Comparison of ENCODE assay signal across 8 mouse cellular contexts in the genomic region with DNA sequence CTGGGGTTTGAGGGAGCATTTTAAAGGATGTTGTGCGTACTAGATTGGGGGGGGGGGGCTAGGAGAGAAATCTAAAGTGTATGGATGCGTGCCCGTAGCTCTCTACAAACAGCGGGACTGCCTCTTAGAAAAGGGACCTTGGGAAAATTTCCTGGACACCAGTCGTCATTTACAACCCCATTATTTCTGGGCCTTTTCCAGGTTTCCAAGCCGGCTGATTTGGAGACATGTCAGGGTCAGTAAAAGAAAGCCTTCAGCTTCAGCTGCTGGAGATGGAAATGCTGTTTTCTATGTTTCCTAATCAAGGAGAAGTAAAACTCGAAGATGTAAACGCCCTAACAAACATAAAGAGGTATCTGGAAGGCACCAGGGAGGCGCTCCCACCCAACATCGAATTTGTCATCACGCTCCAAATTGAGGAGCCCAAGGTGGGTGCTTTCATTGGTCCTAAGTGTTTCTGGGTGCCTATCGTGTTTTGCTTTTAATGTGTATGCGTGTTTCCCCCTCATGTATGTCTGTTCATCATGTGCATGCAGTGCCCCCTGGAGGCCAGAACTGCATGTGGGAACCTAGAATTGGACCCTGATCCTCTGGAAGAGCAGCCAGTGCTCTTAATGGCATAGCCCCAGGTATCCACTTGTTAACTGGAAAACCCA. TPM values are rescaled to one million over a fixed set of nuclear protein-coding genes. Genes with fewer than 3 reads are reported as not detected.
A peak's percentile ranks its signal among the peaks of the same experiment; 100 is the strongest.
DNase-seq lines count a peak whose midpoint lies in the region; ATAC-seq and TF ChIP-seq lines count a peak whose summit lies in the region.

No protein-coding gene starts in this region.

- peak overlapping the region; percentile 84; the same call in 1 of the 2 replicates for H3K9ac ChIP-seq in heart, embryonic 15.5 days
- peak overlapping the region; percentile 70; the same call in 1 of the 2 replicates for H3K9ac ChIP-seq in liver, embryonic 13.5 days
- no peak overlapping the region for H3K9ac ChIP-seq in stomach, embryonic 14.5 days (replicated peaks; ENCODE audit: low read depth, low read length)

- peak; percentile 89 for DNase-seq in brain, embryonic 14.5 days (ENCODE audit: low read depth)
- peak; percentile 79 for DNase-seq in forebrain, embryonic 10.5 days (ENCODE audit: extremely low spot score, low spot score)
- DNase-seq in kidney, postnatal 14 days: peak; percentile 85
- DNase-seq in liver, embryonic 13.5 days: peak; percentile 70
- DNase-seq in natural killer cell, adult 2 months (ENCODE audit: low spot score in 2 of 2): peak; percentile 81 to 87

- no peak overlapping the region for H3K27ac ChIP-seq in forebrain, embryonic 10.5 days
- no peak overlapping the region for H3K27ac ChIP-seq in heart, embryonic 15.5 days
- no peak overlapping the region for H3K27ac ChIP-seq in liver, embryonic 13.5 days
- H3K27ac ChIP-seq in stomach, embryonic 14.5 days (ENCODE audit: low read length): no peak overlapping the region

- H3K36me3 ChIP-seq in forebrain, embryonic 10.5 days (replicated peaks): peaks cover 14% of the 10 kb centered on the region
- H3K36me3 ChIP-seq in heart, embryonic 15.5 days: no peaks in the 10 kb centered on the region; the same call in 1 of the 2 replicates
- H3K36me3 ChIP-seq in liver, embryonic 13.5 days: peaks cover 11% of the 10 kb centered on the region; the same call in 1 of the 2 replicates
- H3K36me3 ChIP-seq in stomach, embryonic 14.5 days (ENCODE audit: control insufficient read depth, insufficient read depth, low read length): peaks cover 13% of the 10 kb centered on the region; the same call in 1 of the 2 replicates

- H3K4me1 ChIP-seq in forebrain, embryonic 10.5 days: peaks cover 35% of the 10 kb centered on the region
- peaks cover 21% of the 10 kb centered on the region for H3K4me1 ChIP-seq in heart, embryonic 15.5 days (replicated peaks)
- H3K4me1 ChIP-seq in liver, embryonic 13.5 days (replicated peaks): peaks cover 28% of the 10 kb centered on the region
- H3K4me1 ChIP-seq in stomach, embryonic 14.5 days (ENCODE audit: control insufficient read depth, insufficient read depth, low read length): peaks cover 7% of the 10 kb centered on the region; the same call in 1 of the 2 replicates

- H3K27me3 ChIP-seq in forebrain, embryonic 10.5 days (ENCODE audit: poor library complexity, severe bottlenecking): no peaks in the 10 kb centered on the region
- no peaks in the 10 kb centered on the region for H3K27me3 ChIP-seq in heart, embryonic 15.5 days
- no peaks in the 10 kb centered on the region for H3K27me3 ChIP-seq in liver, embryonic 13.5 days
- no peaks in the 10 kb centered on the region for H3K27me3 ChIP-seq in stomach, embryonic 14.5 days (ENCODE audit: control insufficient read depth, insufficient read depth, low read length)

- TF ChIP-seq CTCF in brain, embryonic 14.5 days (IDR thresholded peaks at IDR 0.05; ENCODE audit: borderline replicate concordance, extremely low read depth, insufficient read depth, insufficient read length): peak; percentile 76; the same call in 1 of the 2 replicates

- H3K4me3 ChIP-seq in forebrain, embryonic 10.5 days: peak overlapping the region; percentile 74
- peak overlapping the region; percentile 89 for H3K4me3 ChIP-seq in heart, embryonic 15.5 days
- peak overlapping the region; percentile 74 for H3K4me3 ChIP-seq in liver, embryonic 13.5 days (replicated peaks)
- H3K4me3 ChIP-seq in stomach, embryonic 14.5 days (ENCODE audit: low read depth, low read length): peak overlapping the region; percentile 68

- peak; percentile 60 for ATAC-seq in CD4-positive, CD25-positive, alpha-beta regulatory T cell, adult 4 months
- ATAC-seq in heart, embryonic 15.5 days (replicated peaks; ENCODE audit: insufficient number of reproducible peaks, insufficient read depth, low FRiP score, low read depth): no peak
- 0 out of 2 replicates have a peak, but pooled peaks have one; percentile 17 for ATAC-seq in liver, embryonic 13.5 days (ENCODE audit: low read depth)
- ATAC-seq in stomach, embryonic 14.5 days (ENCODE audit: insufficient number of reproducible peaks, insufficient read depth, low FRiP score, low read depth): no peak

- WGBS in forebrain, embryonic 10.5 days: 9% methylated on average over 13 of the region's 13 CpGs
- WGBS in heart, embryonic 15.5 days: 11% methylated on average over 13 of the region's 13 CpGs
- 6% methylated on average over 13 of the region's 13 CpGs for whole genome bisulfite sequencing in liver, embryonic 13.5 days (ENCODE audit: insufficient replicate concordance)
- 6% methylated on average over 13 of the region's 13 CpGs for WGBS in stomach, embryonic 14.5 days

- H3K9me3 ChIP-seq in forebrain, embryonic 10.5 days: no peaks in the 10 kb centered on the region
- no peaks in the 10 kb centered on the region for H3K9me3 ChIP-seq in heart, embryonic 15.5 days (replicated peaks)
- H3K9me3 ChIP-seq in liver, embryonic 13.5 days (replicated peaks): no peaks in the 10 kb centered on the region
- H3K9me3 ChIP-seq in stomach, embryonic 14.5 days (ENCODE audit: control insufficient read depth, low read depth, low read length): no peaks in the 10 kb centered on the region

- peak overlapping the region; percentile 100 for H3K4me2 ChIP-seq in heart, embryonic 15.5 days
- peak overlapping the region; percentile 100 for H3K4me2 ChIP-seq in liver, embryonic 13.5 days
- peak overlapping the region; percentile 91 for H3K4me2 ChIP-seq in stomach, embryonic 14.5 days (replicated peaks; ENCODE audit: low read depth, low read length)

- no peak for TF ChIP-seq POLR2A in brain, embryonic 14.5 days (IDR thresholded peaks at IDR 0.05; ENCODE audit: borderline replicate concordance, extremely low read depth, insufficient read depth, insufficient read length, poor library complexity, severe bottlenecking)

RNA-seq across cellular contexts. Expression of a gene that starts 1.0 kb away (rescaled TPM):
- polyA plus RNA-seq in CD4-positive, CD25-positive, alpha-beta regulatory T cell, adult 4 months (2017; shearing (Covaris generic)): 1 to 10 TPM; 4.6 to 5.5 TPM
- 5.5 and 6.5 TPM in 2 replicates for polyA plus RNA-seq in brain, embryonic 14.5 days (2012; rRNA removed)
- 3.9 and 4.1 TPM in 2 replicates for polyA plus RNA-seq in forebrain, embryonic 10.5 days (2016; fragmentation: Nextera tagmentation; extraction: Ambion mirVana)
- 3.6 and 3.7 TPM in 2 replicates for polyA plus RNA-seq in heart, embryonic 15.5 days (2015; fragmentation: Nextera tagmentation; extraction: Ambion mirVana)
- polyA plus RNA-seq in liver, embryonic 13.5 days (2015; fragmentation: Nextera tagmentation; extraction: Ambion mirVana): 0.80 and 1.2 TPM in 2 replicates
- 2.6 and 4.1 TPM in 2 replicates for polyA plus RNA-seq in stomach, embryonic 14.5 days (2014; fragmentation: Nextera tagmentation; extraction: Ambion mirVana)

RNA-seq across cellular contexts. Expression of a gene that starts 1.1 kb away (rescaled TPM):
- polyA plus RNA-seq in CD4-positive, CD25-positive, alpha-beta regulatory T cell, adult 4 months (2017; shearing (Covaris generic)): 10 to 100 TPM; 17.0 to 24.9 TPM
- 17.9 and 18.2 TPM in 2 replicates for polyA plus RNA-seq in brain, embryonic 14.5 days (2012; rRNA removed)
- polyA plus RNA-seq in forebrain, embryonic 10.5 days (2016; fragmentation: Nextera tagmentation; extraction: Ambion mirVana): 34.2 and 34.6 TPM in 2 replicates
- polyA plus RNA-seq in heart, embryonic 15.5 days (2015; fragmentation: Nextera tagmentation; extraction: Ambion mirVana): 17.5 and 22.0 TPM in 2 replicates
- 17.0 and 21.9 TPM in 2 replicates for polyA plus RNA-seq in liver, embryonic 13.5 days (2015; fragmentation: Nextera tagmentation; extraction: Ambion mirVana)
- polyA plus RNA-seq in stomach, embryonic 14.5 days (2014; fragmentation: Nextera tagmentation; extraction: Ambion mirVana): 29.2 and 36.4 TPM in 2 replicates

Comparison
In these comparisons a context has a peak if more than half of its experiments do, and no peak if none do; other contexts are left out.
1. ATAC-seq: peak in CD4-positive, CD25-positive, alpha-beta regulatory T cell, adult 4 months (single experiment) and liver, embryonic 13.5 days (single experiment); none in heart, embryonic 15.5 days (single experiment) and stomach, embryonic 14.5 days (single experiment).
2. Peak in every context shown above with its lines, with median percentiles within 50 percentile points of each other: DNase-seq, H3K4me3 ChIP-seq and H3K4me2 ChIP-seq.